ENCODE assay signal across 20 mouse cellular contexts in genomic region chr7:48773333-48773732, GRCm38 (mm10).
"Had no signal": no experiment of that assay in that cellular context is flagged by ENCODE, and none has a peak within 500 bp of the region (broad histone marks: within the 10 kb centered on the region; RNA-seq: fewer than 3 reads in every experiment).

No protein-coding gene starts in this region.

- DNase-seq: kidney, adult 11 months; kidney, adult 8-10 months; left cerebral cortex, postnatal 4 days; liver, postnatal 0 days; lung, embryonic 14.5 days; lung, postnatal 36 days; thymus, adult 2 months; thymus, postnatal 14 days; thymus, postnatal 4 days had no signal

- H3K4me1 ChIP-seq: limb, embryonic 12.5 days; limb, embryonic 15.5 days; midbrain, embryonic 15.5 days; neural tube, embryonic 12.5 days had no signal

- H3K4me3 ChIP-seq: limb, embryonic 12.5 days; limb, embryonic 15.5 days; megakaryocyte, embryonic 14.5 days; midbrain, embryonic 12.5 days; midbrain, embryonic 15.5 days; neural tube, embryonic 12.5 days had no signal

- H3K4me2 ChIP-seq: limb, embryonic 12.5 days; limb, embryonic 15.5 days; liver, embryonic 11.5 days; lung, embryonic 14.5 days; midbrain, embryonic 12.5 days; midbrain, embryonic 15.5 days; neural tube, embryonic 12.5 days had no signal

- H3K9ac ChIP-seq: limb, embryonic 12.5 days; limb, embryonic 15.5 days; liver, embryonic 14.5 days; liver, postnatal 0 days; lung, embryonic 14.5 days; midbrain, embryonic 12.5 days; midbrain, embryonic 15.5 days; neural tube, embryonic 12.5 days had no signal

- ATAC-seq: liver, postnatal 0 days; lung, postnatal 0 days; midbrain, embryonic 15.5 days had no signal

- H3K36me3 ChIP-seq: limb, embryonic 12.5 days; limb, embryonic 15.5 days; midbrain, embryonic 12.5 days; midbrain, embryonic 15.5 days; neural tube, embryonic 12.5 days had no signal

- H3K27ac ChIP-seq: kidney, postnatal 0 days; limb, embryonic 12.5 days; limb, embryonic 15.5 days; liver, embryonic 14.5 days; midbrain, embryonic 12.5 days; midbrain, embryonic 15.5 days; neural tube, embryonic 12.5 days; stomach, postnatal 0 days had no signal

- H3K27me3 ChIP-seq: limb, embryonic 12.5 days; limb, embryonic 15.5 days; midbrain, embryonic 12.5 days; midbrain, embryonic 15.5 days; neural tube, embryonic 12.5 days had no signal

- H3K9me3 ChIP-seq: limb, embryonic 12.5 days; limb, embryonic 15.5 days; megakaryocyte, embryonic 14.5 days; midbrain, embryonic 12.5 days; midbrain, embryonic 15.5 days; neural tube, embryonic 12.5 days had no signal
